Mouse (Mus musculus): ENCODE measurements around the gene Ugt1a5. TPM values are rescaled to one million over a fixed set of nuclear protein-coding genes. Genes with fewer than 3 reads are reported as not detected.
A peak's percentile ranks its signal among the peaks of the same experiment; 100 is the strongest.

Ugt1a5 gene
- polyA plus RNA-seq, 1 experiment from 2014 or later = 0.05 TPM

DNA sequence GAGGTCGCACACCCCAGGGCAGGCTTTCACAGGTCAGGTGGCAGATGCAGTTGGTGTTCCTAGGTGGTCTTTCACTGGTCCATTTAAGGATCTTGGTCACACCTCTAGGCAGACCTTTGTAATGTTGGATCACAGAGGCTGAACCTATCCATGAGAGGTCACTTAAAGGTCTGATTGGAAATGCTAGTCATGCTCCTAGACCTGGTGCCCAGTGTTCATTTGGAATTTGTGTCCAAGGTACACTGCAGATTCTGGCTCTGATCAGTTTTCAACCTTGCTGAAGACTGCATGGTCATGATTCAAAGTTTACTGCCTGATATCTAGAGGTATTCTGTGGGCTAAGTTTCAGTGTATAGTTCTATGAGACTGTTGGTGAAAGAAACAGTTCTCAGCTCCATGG, 13.8 kb downstream of the Ugt1a5 start:
- Histone ChIP-seq H3K4me2 (ENCODE audit: low read depth, low read length) (no peak overlapping the region), H3K36me3 (ENCODE audit: control insufficient read depth, insufficient read depth) (no peaks in the 10 kb centered on the region; the same call in 1 of the 2 replicates), H3K4me1 (ENCODE audit: control insufficient read depth, low read depth, low read length) (no peaks in the 10 kb centered on the region), H3K9me3 (replicated peaks; ENCODE audit: control insufficient read depth, low read length) (peaks cover 6% of the 10 kb centered on the region), H3K27ac (ENCODE audit: low read length) (no peak overlapping the region), H3K9ac (ENCODE audit: low read depth, low read length) (no peak overlapping the region), H3K4me3 (ENCODE audit: low read depth, low read length) (no peak overlapping the region), H3K27me3 (ENCODE audit: control insufficient read depth, insufficient read depth, low read depth, low read length) (no peaks in the 10 kb centered on the region)
- peak; percentile 55; the same call in 1 of the 2 replicates for ATAC-seq (ENCODE audit: low read depth)
- 70% methylated on average over 1 of the region's 1 CpGs for WGBS (ENCODE audit: insufficient replicate concordance)

DNA sequence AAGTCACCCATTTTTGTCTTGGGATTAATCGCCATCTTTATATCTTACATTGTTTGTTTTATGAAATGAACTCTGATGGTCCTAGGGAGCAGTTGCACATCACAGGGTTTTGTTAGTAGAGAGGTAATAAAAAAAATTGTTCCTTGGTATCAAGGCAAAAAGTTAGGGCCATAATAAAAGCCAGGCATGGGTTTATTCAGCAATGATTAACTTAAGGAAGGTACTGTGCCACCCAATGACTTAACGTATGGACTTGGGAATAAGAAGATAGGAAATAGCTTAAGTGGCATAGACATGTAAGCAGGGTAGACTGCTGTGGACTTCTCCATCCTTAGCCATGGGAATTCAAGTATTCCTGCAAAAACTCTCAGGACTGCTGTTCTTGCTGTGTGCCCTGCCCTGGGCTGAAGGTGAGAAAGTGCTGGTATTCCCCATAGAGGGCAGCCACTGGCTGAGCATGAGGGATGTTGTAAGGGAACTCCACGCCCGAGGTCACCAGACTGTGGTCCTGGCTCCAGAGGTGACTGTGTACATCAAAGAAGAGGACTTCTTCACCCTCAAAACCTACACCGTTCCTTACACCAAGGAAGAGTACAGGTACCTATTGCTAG, 20.6 kb downstream of the Ugt1a5 start:
- Histone ChIP-seq H3K4me3 (ENCODE audit: low read depth, low read length) (no peak overlapping the region), H3K9ac (ENCODE audit: low read depth, low read length) (no peak overlapping the region), H3K9me3 (replicated peaks; ENCODE audit: control insufficient read depth, low read length) (no peaks in the 10 kb centered on the region), H3K4me1 (ENCODE audit: control insufficient read depth, low read depth, low read length) (no peaks in the 10 kb centered on the region), H3K4me2 (ENCODE audit: low read depth, low read length) (no peak overlapping the region), H3K27ac (ENCODE audit: low read length) (no peak overlapping the region), H3K27me3 (ENCODE audit: control insufficient read depth, insufficient read depth, low read depth, low read length) (no peaks in the 10 kb centered on the region), H3K36me3 (ENCODE audit: control insufficient read depth, insufficient read depth) (no peaks in the 10 kb centered on the region)
- no peak for ATAC-seq (ENCODE audit: low read depth)
- 62% methylated on average over 5 of the region's 5 CpGs for WGBS (ENCODE audit: insufficient replicate concordance)

DNA sequence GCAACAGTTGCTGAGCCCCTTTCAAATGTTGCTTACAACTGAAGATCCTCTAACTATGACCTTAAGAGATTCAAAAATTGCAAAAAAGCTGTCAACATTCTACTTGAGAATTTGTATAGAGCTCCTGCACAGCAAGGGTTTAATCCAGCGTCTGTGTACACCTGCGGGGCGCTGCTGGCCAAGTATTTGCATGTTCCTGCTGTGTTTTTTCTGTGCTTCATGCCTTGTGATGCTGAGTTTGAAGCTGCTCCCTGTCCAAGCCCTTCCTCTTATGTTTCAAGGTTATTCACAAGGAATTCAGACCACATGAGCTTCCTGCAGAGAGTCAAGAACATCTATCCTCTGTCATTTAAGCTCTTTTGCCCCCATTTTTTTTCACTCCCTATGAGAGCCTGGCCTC, 26.3 kb downstream of the Ugt1a5 start:
- Histone ChIP-seq H3K27ac (ENCODE audit: low read length) (no peak overlapping the region), H3K4me2 (ENCODE audit: low read depth, low read length) (no peak overlapping the region), H3K9ac (ENCODE audit: low read depth, low read length) (no peak overlapping the region), H3K9me3 (replicated peaks; ENCODE audit: control insufficient read depth, low read length) (no peaks in the 10 kb centered on the region), H3K4me1 (ENCODE audit: control insufficient read depth, low read depth, low read length) (no peaks in the 10 kb centered on the region), H3K4me3 (ENCODE audit: low read depth, low read length) (no peak overlapping the region), H3K36me3 (ENCODE audit: control insufficient read depth, insufficient read depth) (no peaks in the 10 kb centered on the region), H3K27me3 (ENCODE audit: control insufficient read depth, insufficient read depth, low read depth, low read length) (no peaks in the 10 kb centered on the region)
- no peak for ATAC-seq (ENCODE audit: low read depth)
- 53% methylated on average over 3 of the region's 3 CpGs for WGBS (ENCODE audit: insufficient replicate concordance)

GRCm38 (mm10) chr1:88195687-88196086, 29.9 kb downstream of the Ugt1a5 start:
- H3K9ac ChIP-seq (ENCODE audit: low read depth, low read length) = no peak overlapping the region
- WGBS (ENCODE audit: insufficient replicate concordance) = 70% methylated on average over 1 of the region's 1 CpGs

DNA sequence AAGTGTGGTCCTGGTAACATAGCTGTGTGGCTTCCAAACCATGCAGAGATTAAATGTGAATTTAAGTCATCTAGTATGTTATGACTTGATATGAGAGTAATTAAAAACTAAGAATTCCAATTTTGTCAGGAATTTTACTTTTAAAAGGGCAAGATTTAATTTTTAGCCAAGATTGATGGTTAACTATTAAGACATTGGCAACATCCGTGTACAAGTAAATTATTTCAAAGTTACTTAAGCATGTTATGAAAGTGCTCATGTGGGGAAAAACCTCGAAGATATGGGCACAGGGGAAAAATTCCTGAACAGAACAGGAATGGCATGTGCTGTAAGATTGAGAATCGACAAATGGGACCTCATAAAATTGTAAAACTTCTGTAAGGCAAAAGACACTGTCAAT, 31.6 kb downstream of the Ugt1a5 start:
- no peaks in the 10 kb centered on the region for H3K9me3 ChIP-seq (replicated peaks; ENCODE audit: control insufficient read depth, low read length)
- H3K27ac ChIP-seq (ENCODE audit: low read length) = no peak overlapping the region
- no peaks in the 10 kb centered on the region for H3K36me3 ChIP-seq (ENCODE audit: control insufficient read depth, insufficient read depth)
- H3K4me2 ChIP-seq (ENCODE audit: low read depth, low read length) = no peak overlapping the region
- 43% methylated on average over 3 of the region's 3 CpGs for WGBS (ENCODE audit: insufficient replicate concordance)
- H3K27me3 ChIP-seq (ENCODE audit: control insufficient read depth, insufficient read depth, low read depth, low read length) = no peaks in the 10 kb centered on the region
- no peak overlapping the region for H3K9ac ChIP-seq (ENCODE audit: low read depth, low read length)
- H3K4me3 ChIP-seq (ENCODE audit: low read depth, low read length) = no peak overlapping the region
- no peak for ATAC-seq (ENCODE audit: low read depth)
- H3K4me1 ChIP-seq (ENCODE audit: control insufficient read depth, low read depth, low read length) = no peaks in the 10 kb centered on the region

More at GRCm38 (mm10) chr1:88195687-88196086, 29.9 kb downstream of the Ugt1a5 start:
- no peak overlapping the region for H3K4me2 ChIP-seq (ENCODE audit: low read depth, low read length)
- H3K27me3 ChIP-seq (ENCODE audit: control insufficient read depth, insufficient read depth, low read depth, low read length) = no peaks in the 10 kb centered on the region
- no peaks in the 10 kb centered on the region for H3K9me3 ChIP-seq (replicated peaks; ENCODE audit: control insufficient read depth, low read length)
- H3K36me3 ChIP-seq (ENCODE audit: control insufficient read depth, insufficient read depth) = no peaks in the 10 kb centered on the region
- no peak overlapping the region for H3K4me3 ChIP-seq (ENCODE audit: low read depth, low read length)
- no peak for ATAC-seq (ENCODE audit: low read depth)
- H3K27ac ChIP-seq (ENCODE audit: low read length) = no peak overlapping the region
- no peaks in the 10 kb centered on the region for H3K4me1 ChIP-seq (ENCODE audit: control insufficient read depth, low read depth, low read length)

GRCm38 (mm10) chr1:88199996-88200395, 34.2 kb downstream of the Ugt1a5 start:
- no peak overlapping the region for H3K4me2 ChIP-seq (ENCODE audit: low read depth, low read length)
- no peak overlapping the region for H3K9ac ChIP-seq (ENCODE audit: low read depth, low read length)
- H3K27me3 ChIP-seq (ENCODE audit: control insufficient read depth, insufficient read depth, low read depth, low read length) = no peaks in the 10 kb centered on the region
- H3K4me3 ChIP-seq (ENCODE audit: low read depth, low read length) = no peak overlapping the region
- no peaks in the 10 kb centered on the region for H3K9me3 ChIP-seq (replicated peaks; ENCODE audit: control insufficient read depth, low read length)
- no peak overlapping the region for H3K27ac ChIP-seq (ENCODE audit: low read length)
- H3K36me3 ChIP-seq (ENCODE audit: control insufficient read depth, insufficient read depth) = no peaks in the 10 kb centered on the region
- ATAC-seq (ENCODE audit: low read depth) = no peak
- H3K4me1 ChIP-seq (ENCODE audit: control insufficient read depth, low read depth, low read length) = no peaks in the 10 kb centered on the region; the same call in 1 of the 2 replicates
- 59% methylated on average over 2 of the region's 2 CpGs for WGBS (ENCODE audit: insufficient replicate concordance)

- H3K4me1 ChIP-seq (ENCODE audit: control insufficient read depth, low read depth, low read length) = no peaks in the 10 kb centered on the region; the same call in 1 of the 2 replicates
- ATAC-seq (ENCODE audit: low read depth) = no peak
- 60% methylated on average over 7 of the region's 7 CpGs for WGBS (ENCODE audit: insufficient replicate concordance)
These were observed 34.6 kb downstream of the Ugt1a5 start, which contains the start of gene Ugt1a2 for GRCm38 (mm10) chr1:88200456-88200855. Gene Ugt1a2, plus strand, starts transcription at chr1:88200601.

GRCm38 (mm10) chr1:88205294-88205922, 39.6 kb downstream of the Ugt1a5 start, which contains the start of gene Dnajb3:
Gene Dnajb3, minus strand, starts transcription at chr1:88205782.
- peak within 1 kb of the TSS; percentile 77 for H3K9ac ChIP-seq (ENCODE audit: low read depth, low read length)
- H3K4me2 ChIP-seq (ENCODE audit: low read depth, low read length) = peak within 1 kb of the TSS; percentile 63
- H3K4me3 ChIP-seq (ENCODE audit: low read depth, low read length) = peak within 1 kb of the TSS; percentile 67
- H3K4me1 ChIP-seq (ENCODE audit: control insufficient read depth, low read depth, low read length) = peaks cover 18% of the 10 kb centered on the region
- no peaks in the 10 kb centered on the region for H3K36me3 ChIP-seq (ENCODE audit: control insufficient read depth, insufficient read depth)
- 5% methylated on average over 62 of the region's 62 CpGs for WGBS (ENCODE audit: insufficient replicate concordance)
- H3K27me3 ChIP-seq (ENCODE audit: control insufficient read depth, insufficient read depth, low read depth, low read length) = no peaks in the 10 kb centered on the region
- H3K9me3 ChIP-seq (replicated peaks; ENCODE audit: control insufficient read depth, low read length) = no peaks in the 10 kb centered on the region
- ATAC-seq (ENCODE audit: low read depth) = peak; percentile 86
- H3K27ac ChIP-seq (ENCODE audit: low read length) = peak within 1 kb of the TSS; percentile 95

More at GRCm38 (mm10) chr1:88200456-88200855, 34.6 kb downstream of the Ugt1a5 start, which contains the start of gene Ugt1a2:
- Histone ChIP-seq H3K9me3 (replicated peaks; ENCODE audit: control insufficient read depth, low read length) (no peaks in the 10 kb centered on the region), H3K36me3 (ENCODE audit: control insufficient read depth, insufficient read depth) (no peaks in the 10 kb centered on the region), H3K4me3 (ENCODE audit: low read depth, low read length) (no peak within 1 kb of the TSS), H3K27ac (ENCODE audit: low read length) (no peak within 1 kb of the TSS), H3K27me3 (ENCODE audit: control insufficient read depth, insufficient read depth, low read depth, low read length) (no peaks in the 10 kb centered on the region), H3K4me2 (ENCODE audit: low read depth, low read length) (no peak within 1 kb of the TSS), H3K9ac (ENCODE audit: low read depth, low read length) (no peak within 1 kb of the TSS)

- 30% methylated on average over 2 of the region's 2 CpGs for WGBS (ENCODE audit: insufficient replicate concordance)
- peak; percentile 83 for ATAC-seq (ENCODE audit: low read depth)
- Histone ChIP-seq H3K4me3 (ENCODE audit: low read depth, low read length) (no peak overlapping the region), H3K27me3 (ENCODE audit: control insufficient read depth, insufficient read depth, low read depth, low read length) (no peaks in the 10 kb centered on the region), H3K4me2 (ENCODE audit: low read depth, low read length) (peak overlapping the region; percentile 49), H3K36me3 (ENCODE audit: control insufficient read depth, insufficient read depth) (no peaks in the 10 kb centered on the region), H3K9ac (ENCODE audit: low read depth, low read length) (no peak overlapping the region), H3K27ac (ENCODE audit: low read length) (peak overlapping the region; percentile 95), H3K4me1 (ENCODE audit: control insufficient read depth, low read depth, low read length) (peaks cover 18% of the 10 kb centered on the region), H3K9me3 (replicated peaks; ENCODE audit: control insufficient read depth, low read length) (no peaks in the 10 kb centered on the region; the same call in 1 of the 2 replicates)
These were observed 41.1 kb downstream of the Ugt1a5 start for GRCm38 (mm10) chr1:88206843-88207479.

All from liver, embryonic 16.5 days (tissue).